Comparison of ENCODE assay signal across 8 mouse cellular contexts in the genomic region with DNA sequence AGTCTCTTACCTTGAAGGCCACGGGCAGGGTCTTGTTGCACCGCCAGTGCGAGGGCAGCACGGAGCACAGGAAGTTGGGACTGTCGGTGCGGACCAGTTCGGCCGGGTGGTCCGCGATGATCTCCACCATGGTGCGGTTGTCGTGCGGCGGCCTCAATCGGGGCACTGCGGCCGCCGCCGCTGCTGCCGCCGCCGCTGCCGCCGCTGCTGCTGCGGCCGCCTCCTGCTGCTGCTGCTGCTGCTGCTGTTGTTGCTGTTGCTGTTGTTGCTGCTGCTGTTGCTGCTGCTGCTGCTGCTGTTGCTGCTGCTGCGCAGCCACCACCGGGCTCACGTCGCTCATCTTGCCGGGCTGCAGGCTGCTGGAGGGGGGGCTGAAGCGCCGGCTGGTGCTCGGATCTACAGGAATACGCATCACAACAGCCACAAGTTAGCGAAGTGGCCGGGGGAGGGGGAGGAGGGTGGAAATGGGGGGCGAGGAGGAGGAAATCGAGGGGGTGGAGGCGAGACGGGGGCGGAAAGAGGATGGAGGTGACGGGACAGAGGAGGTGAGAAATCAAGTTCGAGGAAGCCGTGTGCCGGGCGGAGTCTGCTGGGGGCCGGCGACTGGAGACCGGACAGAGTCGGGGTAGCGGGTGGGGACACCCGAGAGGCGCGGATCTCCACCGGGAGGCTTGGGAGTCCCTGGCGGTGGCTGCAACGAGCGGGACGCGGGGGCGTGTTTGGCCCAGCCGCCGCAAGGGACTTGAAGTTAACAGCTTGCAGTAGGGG. TPM values are rescaled to one million over a fixed set of nuclear protein-coding genes. Genes with fewer than 3 reads are reported as not detected.
DNase-seq lines count a peak whose midpoint lies in the region; ATAC-seq lines count a peak whose summit lies in the region.

No protein-coding gene starts in this region.

- peak overlapping the region; percentile 78 for H3K4me3 ChIP-seq in hindbrain, embryonic 16.5 days (ENCODE audit: low read length)
- peak overlapping the region; percentile 69 for H3K4me3 ChIP-seq in midbrain, embryonic 15.5 days

- peaks cover 35% of the 10 kb centered on the region for H3K27me3 ChIP-seq in hindbrain, embryonic 16.5 days (replicated peaks; ENCODE audit: control insufficient read depth, insufficient read depth, low read length)
- H3K27me3 ChIP-seq in midbrain, embryonic 15.5 days (replicated peaks), result peaks cover 63% of the 10 kb centered on the region
- H3K27me3 ChIP-seq in splenic B cell, adult 2 months (ENCODE audit: control insufficient read depth, insufficient read depth, low read length, poor library complexity, severe bottlenecking), result peaks cover 6% of the 10 kb centered on the region

- H3K27ac ChIP-seq in hindbrain, embryonic 16.5 days (ENCODE audit: low read depth, low read length), result no peak overlapping the region
- H3K27ac ChIP-seq in midbrain, embryonic 15.5 days, result no peak overlapping the region

- peak; percentile 27 for ATAC-seq in hindbrain, embryonic 16.5 days
- peak; percentile 28 for ATAC-seq in midbrain, embryonic 15.5 days (replicated peaks)

- peak overlapping the region; percentile 90 for H3K4me2 ChIP-seq in hindbrain, embryonic 16.5 days (ENCODE audit: low read length)
- H3K4me2 ChIP-seq in midbrain, embryonic 15.5 days, result peak overlapping the region; percentile 90

- H3K9ac ChIP-seq in hindbrain, embryonic 16.5 days (ENCODE audit: low read depth, low read length), result peak overlapping the region; percentile 77
- H3K9ac ChIP-seq in midbrain, embryonic 15.5 days, result peak overlapping the region; percentile 46

- H3K36me3 ChIP-seq in hindbrain, embryonic 16.5 days (ENCODE audit: control insufficient read depth, insufficient read depth, low read length), result no peaks in the 10 kb centered on the region
- H3K36me3 ChIP-seq in midbrain, embryonic 15.5 days (replicated peaks), result no peaks in the 10 kb centered on the region
- H3K36me3 ChIP-seq in splenic B cell, adult 2 months (ENCODE audit: control insufficient read depth, insufficient read depth, low read length, poor library complexity, severe bottlenecking), result no peaks in the 10 kb centered on the region

- under 1% methylated on average over 57 of the region's 64 CpGs for WGBS in hindbrain, embryonic 16.5 days
- under 1% methylated on average over 63 of the region's 64 CpGs for WGBS in midbrain, embryonic 15.5 days

- DNase-seq in cerebellum, postnatal 36 days, result peak; percentile 12 to 14
- DNase-seq in cerebellum, postnatal 4 days (ENCODE audit: low spot score in 2 of 2), result no peak
- peak; percentile 58 for DNase-seq in adipocyte (ENCODE audit: low spot score)
- peak; percentile 27 for DNase-seq in forelimb bud, embryonic 11.5 days (ENCODE audit: low read depth, low spot score)
- peak; percentile 14 for DNase-seq in liver
- peak; percentile 46 for DNase-seq in splenic B cell, adult 2 months (ENCODE audit: low read depth, low spot score)

- no peaks in the 10 kb centered on the region for H3K9me3 ChIP-seq in hindbrain, embryonic 16.5 days (ENCODE audit: control insufficient read depth, low read length)
- no peaks in the 10 kb centered on the region for H3K9me3 ChIP-seq in midbrain, embryonic 15.5 days

- H3K4me1 ChIP-seq in hindbrain, embryonic 16.5 days (ENCODE audit: control insufficient read depth, insufficient read depth, low read depth, low read length), result peaks cover 31% of the 10 kb centered on the region
- peaks cover 39% of the 10 kb centered on the region for H3K4me1 ChIP-seq in midbrain, embryonic 15.5 days

RNA-seq across cellular contexts. Expression of a gene that starts 41.5 kb away (rescaled TPM):
- polyA plus RNA-seq in hindbrain, embryonic 16.5 days (2015; fragmentation: Nextera tagmentation; extraction: Ambion mirVana), result 24.2 and 27.3 TPM in 2 replicates
- polyA plus RNA-seq in midbrain, embryonic 15.5 days (2015; fragmentation: Nextera tagmentation; extraction: Ambion mirVana), result 20.3 and 21.5 TPM in 2 replicates

Comparison
In these comparisons a context has a peak if more than half of its experiments do, and no peak if none do; other contexts are left out.
1. DNase-seq: peak in cerebellum, postnatal 36 days (2 of 2), adipocyte (single experiment), forelimb bud, embryonic 11.5 days (single experiment), liver (single experiment) and splenic B cell, adult 2 months (single experiment); none in cerebellum, postnatal 4 days (0 of 2).